ENCODE assay signal across 9 mouse cellular contexts in the genomic region with DNA sequence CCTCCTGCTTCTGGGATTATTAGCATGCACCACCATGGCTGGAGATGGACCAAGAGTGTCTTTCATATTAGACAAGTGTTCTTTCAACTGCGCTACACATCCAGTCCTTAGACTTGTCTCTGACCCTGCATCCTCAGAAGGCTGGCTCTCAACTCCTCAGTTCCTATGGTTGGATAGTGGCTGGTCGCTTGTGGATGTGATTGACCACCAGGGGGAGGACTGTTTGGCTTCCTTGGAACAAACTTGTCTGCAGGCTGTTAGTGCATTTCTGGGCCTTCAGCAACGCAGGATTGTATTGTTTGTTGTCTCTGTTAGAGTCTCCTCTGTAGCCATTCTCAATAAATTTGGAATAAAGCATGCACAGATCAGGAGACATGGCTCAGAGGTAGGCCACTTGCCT. TPM values are rescaled to one million over a fixed set of nuclear protein-coding genes. Genes with fewer than 3 reads are reported as not detected.
DNase-seq lines count a peak whose midpoint lies in the region; ATAC-seq and TF ChIP-seq lines count a peak whose summit lies in the region.
"Had no signal": no experiment of that assay in that cellular context is flagged by ENCODE, and none has a peak within 500 bp of the region (broad histone marks: within the 10 kb centered on the region; RNA-seq: fewer than 3 reads in every experiment).

No protein-coding gene starts in this region.

- H3K4me2 ChIP-seq in limb, embryonic 14.5 days (replicated peaks; ENCODE audit: low read depth, low read length, severe bottlenecking): no peak overlapping the region
- H3K4me2 ChIP-seq: limb, embryonic 12.5 days had no signal

- no peaks in the 10 kb centered on the region for H3K9me3 ChIP-seq in limb, embryonic 14.5 days (ENCODE audit: control insufficient read depth, low read length)
- H3K9me3 ChIP-seq: limb, embryonic 12.5 days had no signal

- no peak for ATAC-seq in CD4-positive, CD25-positive, alpha-beta regulatory T cell, adult 4 months
- ATAC-seq in limb, embryonic 14.5 days (ENCODE audit: low FRiP score, low read depth): no peak

- 45% methylated on average over 3 of the region's 3 CpGs for WGBS in limb, embryonic 14.5 days

- peak; percentile 9 for DNase-seq in CD4-positive, CD25-positive, alpha-beta regulatory T cell, adult 2 months (ENCODE audit: low read depth, low spot score)
- peak; percentile 32 to 56 for DNase-seq in left cerebral cortex, adult 18-20 months (ENCODE audit: low spot score in 2 of 2)
- no peak for DNase-seq in left cerebral cortex, adult 11 months (ENCODE audit: low spot score)
- peak; percentile 82 for DNase-seq in ZHBTc4 (ENCODE audit: low read depth, low spot score)
- peak; percentile 28 for DNase-seq in embryo, embryonic 9.5 days (ENCODE audit: extremely low spot score)
- peak; percentile 68 for DNase-seq in limb, embryonic 14.5 days (ENCODE audit: low spot score)
- DNase-seq in B cell, adult 2 months: no peak

- no peak for TF ChIP-seq POLR2A in limb, embryonic 14.5 days (IDR thresholded peaks at IDR 0.05; ENCODE audit: borderline replicate concordance, extremely low read depth, insufficient read depth, insufficient read length)

- no peaks in the 10 kb centered on the region for H3K36me3 ChIP-seq in limb, embryonic 14.5 days (ENCODE audit: control insufficient read depth, insufficient read depth, low read length)
- H3K36me3 ChIP-seq: limb, embryonic 12.5 days had no signal

- H3K27me3 ChIP-seq in limb, embryonic 14.5 days (ENCODE audit: control insufficient read depth, insufficient read depth, low read length): no peaks in the 10 kb centered on the region
- H3K27me3 ChIP-seq: limb, embryonic 12.5 days had no signal

- H3K4me1 ChIP-seq in limb, embryonic 14.5 days (ENCODE audit: control insufficient read depth, insufficient read depth, low read length): no peaks in the 10 kb centered on the region

- no peak overlapping the region for H3K9ac ChIP-seq in limb, embryonic 14.5 days (ENCODE audit: low read depth, low read length, severe bottlenecking)
- H3K9ac ChIP-seq: limb, embryonic 12.5 days had no signal

- no peak overlapping the region for H3K4me3 ChIP-seq in limb, embryonic 14.5 days (replicated peaks; ENCODE audit: low read length)
- H3K4me3 ChIP-seq: limb, embryonic 12.5 days had no signal

- no peak overlapping the region for H3K27ac ChIP-seq in limb, embryonic 14.5 days (replicated peaks; ENCODE audit: low read depth, low read length)
- H3K27ac ChIP-seq: limb, embryonic 12.5 days had no signal

RNA-seq across cellular contexts. Expression of gene Farp1, which starts 55.4 kb away (rescaled TPM):
- polyA plus RNA-seq in CD4-positive, CD25-positive, alpha-beta regulatory T cell, adult 4 months (2017; shearing (Covaris generic)): 1 to 10 TPM; 3.0 to 3.5 TPM
- 100 to 1,000 TPM; 129 to 134 TPM for total RNA-seq in left cerebral cortex, adult 18-20 months (2021)
- polyA plus RNA-seq in limb, embryonic 14.5 days (2012; rRNA removed): 78.5 and 91.4 TPM in 2 replicates
- 43.3 and 51.4 TPM in 2 replicates for polyA plus RNA-seq in limb, embryonic 14.5 days (2014; fragmentation: Nextera tagmentation; extraction: Ambion mirVana)

Comparison
In these comparisons a context has a peak if more than half of its experiments do, and no peak if none do; other contexts are left out.
1. DNase-seq: peak in CD4-positive, CD25-positive, alpha-beta regulatory T cell, adult 2 months (single experiment), left cerebral cortex, adult 18-20 months (2 of 2), ZHBTc4 (single experiment), embryo, embryonic 9.5 days (single experiment) and limb, embryonic 14.5 days (single experiment); none in left cerebral cortex, adult 11 months (single experiment) and B cell, adult 2 months (0 of 2).
2. RNA of gene Farp1, which starts 55.4 kb away (polyA plus RNA-seq): 43.3 to 91.4 TPM in limb, embryonic 14.5 days; 3.0 to 3.5 TPM in CD4-positive, CD25-positive, alpha-beta regulatory T cell, adult 4 months; every median in the first group is over 4 times any median in the second.